Mouse (Mus musculus) lung, postnatal 25 days (tissue): ENCODE measurements around the gene Btnl2.

Source experiments
- DNase-seq: peaks from one replicate; pipeline ENCODE4 v3.0.0; 2022; ENCODE audit warnings: low spot score

The Btnl2 gene

GRCm38 (mm10) chr17:34347606-34348308 lies 6.9 kb upstream of the Btnl2 start:
- peak; percentile 88 for DNase-seq

GRCm38 (mm10) chr17:34349429-34349828 lies 5.2 kb upstream of the Btnl2 start:
- DNase-seq = peak; percentile 79

- peak; percentile 32 for DNase-seq
Measured at GRCm38 (mm10) chr17:34354940-34355339, 318 bp downstream of the Btnl2 start.

GRCm38 (mm10) chr17:34362954-34363546 lies 8.4 kb downstream of the Btnl2 start:
- no peak for DNase-seq

DNA sequence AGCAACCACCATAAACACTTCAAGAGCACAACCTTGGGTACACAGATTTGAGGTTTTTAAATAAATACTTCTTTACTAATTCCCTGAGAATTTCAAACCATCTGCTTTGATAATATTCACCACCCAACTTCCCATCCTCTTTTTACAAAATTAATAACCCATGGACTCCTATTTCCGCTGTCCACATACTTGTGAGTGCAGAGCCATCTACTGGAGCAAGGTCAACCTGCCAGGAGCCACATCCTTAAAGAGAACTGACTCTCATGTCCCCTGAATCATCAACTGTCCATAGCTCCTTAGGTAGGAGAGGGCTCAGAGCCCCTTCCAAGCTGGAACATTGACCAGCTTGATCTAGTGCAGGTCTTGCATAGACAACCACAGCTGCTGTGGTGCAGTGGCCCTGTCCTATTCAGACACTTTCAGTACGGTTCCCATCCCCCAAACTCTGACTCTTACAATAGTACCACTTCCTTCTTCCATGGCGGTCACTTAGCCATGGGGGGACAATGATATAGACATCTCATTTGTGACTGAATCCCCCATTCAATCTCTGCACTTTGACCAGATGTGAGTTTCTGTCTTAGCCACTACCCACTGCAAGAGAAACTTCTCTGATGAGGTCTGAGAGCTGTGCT lies 9.2 kb downstream of the Btnl2 start:
- DNase-seq = no peak

GRCm38 (mm10) chr17:34365031-34365430 lies 10.4 kb downstream of the Btnl2 start:
- DNase-seq = no peak

DNA sequence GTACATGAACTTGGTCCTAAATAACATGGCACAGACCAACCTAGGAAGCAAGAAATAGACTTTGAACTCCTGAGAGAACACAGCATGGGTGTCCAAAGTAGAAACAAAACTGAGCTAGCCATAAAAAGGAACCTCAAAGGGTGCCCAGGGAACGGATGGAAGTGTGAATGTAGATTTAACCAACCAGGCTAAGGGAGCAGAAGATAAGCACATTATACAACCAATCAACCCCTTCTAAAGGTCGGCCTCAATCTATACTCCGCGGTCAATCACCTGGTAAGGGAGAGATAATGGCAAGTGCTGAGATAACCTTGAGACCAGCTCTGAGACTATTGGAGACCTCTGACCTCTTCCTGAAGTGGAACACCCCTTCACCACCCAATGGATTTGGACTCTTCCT lies 15.9 kb downstream of the Btnl2 start:
- no peak for DNase-seq

DNA sequence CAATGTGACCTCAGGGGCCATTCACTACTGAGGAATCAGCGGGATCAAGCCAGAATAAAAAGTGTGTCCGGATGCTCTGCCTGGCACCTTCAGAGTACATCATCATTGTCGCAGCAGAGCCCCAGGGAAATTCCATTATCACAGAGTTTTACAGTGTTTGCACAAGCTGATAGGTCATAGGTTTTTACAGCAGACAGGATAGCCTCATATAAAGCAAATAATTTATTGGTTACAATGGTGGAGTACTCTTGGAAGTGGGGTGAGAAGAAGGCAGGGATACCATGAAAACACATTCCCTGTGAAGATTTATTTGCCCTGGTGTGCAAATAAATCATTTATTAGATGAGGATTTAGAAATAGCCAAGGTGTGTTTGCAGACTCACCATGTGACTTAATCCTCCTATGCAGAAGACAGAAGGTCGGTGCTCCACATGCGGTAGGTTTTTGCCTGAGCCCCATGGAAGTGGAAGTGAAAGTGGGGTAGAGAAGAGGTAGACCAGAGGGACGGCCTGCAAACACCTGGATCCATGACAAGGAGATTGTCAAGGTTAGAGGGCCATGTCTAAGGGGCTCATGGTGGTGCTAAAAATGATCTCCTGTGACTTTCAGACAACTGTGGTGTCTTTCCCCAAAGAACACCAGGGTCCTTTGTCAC lies 18.6 kb downstream of the Btnl2 start:
- DNase-seq = no peak

DNA sequence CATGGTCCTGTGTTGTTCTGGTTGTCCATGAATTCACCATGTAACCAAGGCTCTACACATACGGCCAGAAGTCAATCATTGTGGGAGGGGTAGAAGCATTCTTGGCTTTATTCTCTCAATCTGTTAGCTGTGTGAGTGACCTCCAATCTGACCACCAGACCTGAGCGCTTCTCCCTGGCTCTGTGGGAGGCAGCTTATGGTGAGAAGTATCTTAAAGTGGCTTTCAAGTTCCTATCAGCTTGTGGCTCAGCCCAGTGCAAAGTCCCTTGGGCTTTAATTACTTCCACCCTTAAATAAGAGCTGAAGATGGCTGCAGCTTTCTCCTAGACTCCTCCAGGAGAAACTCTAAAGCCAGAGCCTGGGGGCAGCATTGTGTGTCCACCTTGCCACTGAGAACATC lies 22.2 kb downstream of the Btnl2 start, which contains the start of gene Btnl1:
TSS of gene Btnl1 (plus strand) at position 286 of the 400 bp plus-strand sequence.
- no peak for DNase-seq

DNA sequence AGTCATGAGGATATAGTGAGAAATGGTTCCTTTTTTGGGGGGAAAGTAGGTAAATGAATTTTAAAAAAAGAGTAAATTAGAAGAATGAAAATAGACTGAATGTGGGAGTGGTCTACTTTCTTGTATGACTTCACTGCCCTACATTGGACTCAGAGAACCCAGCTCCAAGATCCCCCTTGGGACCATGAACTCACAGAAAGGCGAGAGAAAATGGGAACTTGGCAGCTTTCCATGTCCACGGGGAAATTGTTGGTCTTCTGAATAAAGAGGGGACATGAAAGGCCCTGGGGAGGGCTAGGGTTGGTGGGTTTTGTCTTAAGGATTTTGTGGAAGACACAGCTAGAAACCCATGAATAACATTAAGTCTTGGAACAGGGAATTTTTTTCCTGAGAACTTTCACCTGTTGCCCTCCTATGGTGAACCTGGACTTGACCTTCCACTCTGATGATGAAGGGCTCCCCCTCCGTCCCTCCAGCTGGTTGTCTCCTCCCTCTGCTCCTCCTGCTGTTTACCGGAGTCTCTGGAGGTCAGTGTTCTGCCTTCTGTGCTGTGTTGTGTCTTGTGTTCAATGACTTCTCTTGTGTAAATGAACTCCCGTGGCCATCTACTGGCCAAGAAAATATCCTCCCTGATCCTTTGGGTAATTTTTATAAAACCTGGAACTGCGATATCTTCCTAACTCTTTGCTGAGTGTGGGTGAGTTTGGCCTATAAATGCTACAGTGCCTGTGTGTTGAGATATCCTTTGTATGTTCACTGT lies 23.0 kb downstream of the Btnl2 start:
- DNase-seq = no peak

GRCm38 (mm10) chr17:34378716-34379115 lies 24.1 kb downstream of the Btnl2 start:
- no peak for DNase-seq

- no peak for DNase-seq
Measured at GRCm38 (mm10) chr17:34379451-34379850, 24.8 kb downstream of the Btnl2 start.

DNA sequence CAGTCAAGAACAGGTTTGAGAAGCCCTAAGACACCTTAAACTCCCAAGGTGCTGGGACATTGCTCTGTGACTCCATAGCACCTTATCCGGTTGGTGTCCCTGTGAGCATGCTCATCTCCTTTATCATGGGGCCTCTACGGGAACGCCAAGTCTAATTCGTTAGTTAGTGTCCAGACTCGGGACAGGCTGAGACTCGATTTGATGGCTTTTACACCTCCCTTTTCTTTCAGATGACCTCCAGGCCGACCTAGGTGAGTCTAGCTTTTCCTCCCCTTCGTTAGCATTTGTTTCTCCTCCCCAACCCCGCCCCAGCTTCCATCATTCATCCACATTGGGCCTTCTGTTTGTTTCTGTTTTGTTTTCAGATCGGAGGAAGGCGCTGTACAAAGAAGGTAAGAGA lies 27.3 kb downstream of the Btnl2 start:
- DNase-seq = no peak

GRCm38 (mm10) chr17:34383212-34383611 lies 28.6 kb downstream of the Btnl2 start:
- no peak for DNase-seq

DNA sequence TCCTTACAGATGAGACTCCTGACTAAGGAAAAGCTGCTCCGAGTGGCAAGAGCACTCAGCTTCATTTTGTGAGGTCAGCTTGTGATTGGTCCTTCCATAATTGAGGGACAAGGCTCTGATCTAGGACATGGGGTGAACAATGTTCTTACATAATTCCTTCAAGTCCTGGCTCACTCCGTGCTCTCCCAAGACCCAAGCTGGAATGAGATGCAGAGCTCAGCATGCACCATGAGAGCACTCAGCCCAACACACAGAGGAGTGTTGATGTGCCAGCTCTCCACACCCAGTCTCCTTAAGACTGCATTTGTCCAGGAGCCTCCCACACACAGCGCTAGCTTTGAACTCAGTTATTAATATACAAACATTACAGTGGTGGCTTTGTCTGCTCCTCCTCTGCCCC lies 30.1 kb downstream of the Btnl2 start:
- DNase-seq = no peak

DNA sequence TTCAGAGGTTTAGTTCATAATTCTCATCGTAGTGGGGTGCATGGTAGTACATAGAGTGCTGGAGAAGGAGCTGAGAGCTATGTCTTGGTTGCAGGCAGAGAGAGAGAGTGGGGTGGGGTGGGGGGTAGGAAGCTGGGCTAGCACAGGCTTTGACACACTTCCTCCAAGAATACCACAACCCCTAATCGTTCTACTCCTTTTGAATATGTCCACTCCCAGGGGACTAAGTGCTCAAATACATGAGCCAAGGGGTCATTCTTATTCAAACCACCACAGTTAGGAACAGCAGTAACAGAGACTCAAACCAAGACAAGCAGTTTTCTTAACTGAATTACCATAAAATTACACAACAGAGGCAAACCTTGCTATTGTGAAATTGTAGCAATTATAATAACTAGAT lies 32.0 kb downstream of the Btnl2 start:
- no peak for DNase-seq

GRCm38 (mm10) chr17:34388513-34388912 lies 33.9 kb downstream of the Btnl2 start:
- DNase-seq = peak; percentile 32

GRCm38 (mm10) chr17:34391507-34391906 lies 36.9 kb downstream of the Btnl2 start:
- no peak for DNase-seq

DNA sequence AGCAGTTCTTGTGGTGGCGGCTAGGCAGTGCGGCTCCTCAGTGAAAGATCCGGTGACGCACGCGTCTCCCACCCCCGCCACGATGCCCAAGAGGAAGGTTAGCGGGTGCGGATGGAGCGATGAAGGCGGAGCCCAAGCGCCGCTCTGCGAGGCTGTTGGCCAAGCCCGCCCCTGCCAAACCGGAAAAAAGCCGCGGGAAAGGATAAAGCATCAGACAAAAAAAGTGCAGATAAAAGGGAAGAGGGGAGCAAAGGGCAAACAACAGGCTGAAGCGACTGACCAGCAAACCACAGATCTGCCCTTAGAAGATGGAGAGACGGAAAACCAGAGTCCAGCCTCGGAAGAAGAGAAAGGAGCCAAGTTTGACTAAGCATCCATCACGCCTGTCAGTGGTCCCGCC lies 37.7 kb downstream of the Btnl2 start:
- DNase-seq = peak; percentile 19

GRCm38 (mm10) chr17:34397357-34397756 lies 42.7 kb downstream of the Btnl2 start:
- DNase-seq = no peak

- peak; percentile 88 for DNase-seq
Measured at GRCm38 (mm10) chr17:34398058-34398710, 43.6 kb downstream of the Btnl2 start.
